Mouse (Mus musculus): ENCODE results near the gene 9530003J23Rik.
"Not testable (repeated sequence)": the region's sequence is repeated elsewhere in the genome, so short reads cannot be mapped to it uniquely, and the experiment has no call there.

9530003J23Rik gene

GRCm38 (mm10) chr10:117238603-117239002, at the start of gene 9530003J23Rik:
TSS of gene 9530003J23Rik (minus strand) at chr10:117238703.
- DNase-seq = no peak

- no peak for DNase-seq
These were observed 48.8 kb upstream of the 9530003J23Rik start for GRCm38 (mm10) chr10:117287226-117287850.

GRCm38 (mm10) chr10:117286366-117286970, 48.0 kb upstream of the 9530003J23Rik start:
- DNase-seq = no peak

- DNase-seq = not testable (repeated sequence)
These were observed 47.1 kb upstream of the 9530003J23Rik start for GRCm38 (mm10) chr10:117285584-117285983.

GRCm38 (mm10) chr10:117284578-117285520, 46.3 kb upstream of the 9530003J23Rik start:
- DNase-seq = no peak

- DNase-seq = no peak
These were observed 45.5 kb upstream of the 9530003J23Rik start for GRCm38 (mm10) chr10:117283871-117284577.

GRCm38 (mm10) chr10:117283196-117283595, 44.7 kb upstream of the 9530003J23Rik start:
- not testable (repeated sequence) for DNase-seq

- DNase-seq = no peak
These were observed 44.0 kb upstream of the 9530003J23Rik start for GRCm38 (mm10) chr10:117282551-117282950.

GRCm38 (mm10) chr10:117282049-117282448, 43.5 kb upstream of the 9530003J23Rik start, which contains the start of gene Lyz2:
TSS of gene Lyz2 (minus strand) at chr10:117282321.
- DNase-seq = no peak

GRCm38 (mm10) chr10:117281381-117281920, 42.9 kb upstream of the 9530003J23Rik start:
- DNase-seq = no peak

GRCm38 (mm10) chr10:117280000-117280399, 41.5 kb upstream of the 9530003J23Rik start:
- DNase-seq = no peak

GRCm38 (mm10) chr10:117278510-117278909, 40.0 kb upstream of the 9530003J23Rik start:
- DNase-seq = not testable (repeated sequence)

GRCm38 (mm10) chr10:117277779-117278178, 39.3 kb upstream of the 9530003J23Rik start:
- DNase-seq = not testable (repeated sequence)

- no peak for DNase-seq
These were observed 37.3 kb upstream of the 9530003J23Rik start for GRCm38 (mm10) chr10:117275681-117276369.

- DNase-seq = not testable (repeated sequence)
These were observed 36.1 kb upstream of the 9530003J23Rik start for GRCm38 (mm10) chr10:117274645-117275044.

GRCm38 (mm10) chr10:117272023-117272422, 33.5 kb upstream of the 9530003J23Rik start:
- no peak for DNase-seq

GRCm38 (mm10) chr10:117259870-117260269, 21.4 kb upstream of the 9530003J23Rik start:
- no peak for DNase-seq

GRCm38 (mm10) chr10:117235866-117236265, 2.6 kb downstream of the 9530003J23Rik start:
- DNase-seq = no peak

GRCm38 (mm10) chr10:117234825-117235224, 3.7 kb downstream of the 9530003J23Rik start:
- no peak for DNase-seq

GRCm38 (mm10) chr10:117229826-117230225, 8.7 kb downstream of the 9530003J23Rik start:
- DNase-seq = peak; percentile 29

- DNase-seq = no peak
These were observed 12.5 kb downstream of the 9530003J23Rik start for GRCm38 (mm10) chr10:117226002-117226401.

- no peak for DNase-seq
These were observed 13.4 kb downstream of the 9530003J23Rik start for GRCm38 (mm10) chr10:117225094-117225493.

Measured in cerebellum, adult 11-12 months (tissue).